Mouse (Mus musculus) neural tube, embryonic 14.5 days (tissue): Measurements from ENCODE around the gene Tex9. TPM values are rescaled to one million over a fixed set of nuclear protein-coding genes. Genes with fewer than 3 reads are reported as not detected.
A peak's percentile ranks its signal among the peaks of the same experiment; 100 is the strongest.

Source experiments
- ATAC-seq: fragments of 200-750 bp; cut with Nextera tagmentation; 2 replicates; pipeline ENCODE4 v1.8.0; 2017; ENCODE audit warnings: low read depth, mild to moderate bottlenecking, moderate TSS enrichment, moderate library complexity
- H3K27ac ChIP-seq: fragments of 300-500 bp; sonication (generic); 2 replicates; pipeline ENCODE4 v1.5.1; 2014; ENCODE audit warnings: low read depth, mild to moderate bottlenecking, control low read depth, low read length, moderate library complexity, mixed read lengths
- H3K27me3 ChIP-seq: fragments of 300-500 bp; sonication (generic); 2 replicates; pipeline ENCODE4 v1.6.1; 2014; ENCODE audit warnings: low read length; ENCODE audit not compliant: control insufficient read depth, insufficient read depth
- H3K36me3 ChIP-seq: fragments of 300-500 bp; sonication (generic); 2 replicates; pipeline ENCODE4 v1.6.1; 2014; ENCODE audit warnings: low read length, mixed read lengths; ENCODE audit not compliant: control insufficient read depth, insufficient read depth
- H3K4me1 ChIP-seq: fragments of 300-500 bp; sonication (generic); 2 replicates; pipeline ENCODE4 v1.6.1; 2014; ENCODE audit warnings: low read length; ENCODE audit not compliant: control insufficient read depth, insufficient read depth
- H3K4me2 ChIP-seq: fragments of 300-500 bp; sonication (generic); 2 replicates; pipeline ENCODE4 v1.6.1; 2014; ENCODE audit warnings: mild to moderate bottlenecking, low read depth, low read length, control low read depth
- H3K4me3 ChIP-seq: fragments of 300-500 bp; sonication (generic); 2 replicates; pipeline ENCODE4 v1.5.1; 2014; ENCODE audit warnings: low read depth, low read length, control low read depth, mixed read lengths
- H3K9ac ChIP-seq: fragments of 300-500 bp; sonication (generic); replicated peaks from 2 replicates; pipeline ENCODE4 v1.6.1; 2014; ENCODE audit warnings: low read depth, mild to moderate bottlenecking, control low read depth, low read length, mixed read lengths
- H3K9me3 ChIP-seq: fragments of 300-500 bp; sonication (generic); 2 replicates; pipeline ENCODE4 v1.6.1; 2016; ENCODE audit warnings: low read length; ENCODE audit not compliant: control insufficient read depth
- WGBS: fragments of 180-500 bp; shearing (Covaris S2); extraction: QIAGEN DNeasy Blood & Tissue Kit; methylation state at CpG from one replicate; pipeline ENCODE4 v1.1.7; 2014; 5-methylcytosine and 5-hydroxymethylcytosine counted together
- polyA plus RNA-seq: library from polyadenylated mRNA; unstranded; fragments of >200 nt; fragmentation: Nextera tagmentation; extraction: Ambion mirVana; gene quantifications from 2 replicates; pipeline ENCODE4 v1.2.1, GENCODE M21; 2014

The Tex9 gene
- polyA plus RNA-seq, 1 experiment from 2014 or later, result 32.2 TPM

DNA sequence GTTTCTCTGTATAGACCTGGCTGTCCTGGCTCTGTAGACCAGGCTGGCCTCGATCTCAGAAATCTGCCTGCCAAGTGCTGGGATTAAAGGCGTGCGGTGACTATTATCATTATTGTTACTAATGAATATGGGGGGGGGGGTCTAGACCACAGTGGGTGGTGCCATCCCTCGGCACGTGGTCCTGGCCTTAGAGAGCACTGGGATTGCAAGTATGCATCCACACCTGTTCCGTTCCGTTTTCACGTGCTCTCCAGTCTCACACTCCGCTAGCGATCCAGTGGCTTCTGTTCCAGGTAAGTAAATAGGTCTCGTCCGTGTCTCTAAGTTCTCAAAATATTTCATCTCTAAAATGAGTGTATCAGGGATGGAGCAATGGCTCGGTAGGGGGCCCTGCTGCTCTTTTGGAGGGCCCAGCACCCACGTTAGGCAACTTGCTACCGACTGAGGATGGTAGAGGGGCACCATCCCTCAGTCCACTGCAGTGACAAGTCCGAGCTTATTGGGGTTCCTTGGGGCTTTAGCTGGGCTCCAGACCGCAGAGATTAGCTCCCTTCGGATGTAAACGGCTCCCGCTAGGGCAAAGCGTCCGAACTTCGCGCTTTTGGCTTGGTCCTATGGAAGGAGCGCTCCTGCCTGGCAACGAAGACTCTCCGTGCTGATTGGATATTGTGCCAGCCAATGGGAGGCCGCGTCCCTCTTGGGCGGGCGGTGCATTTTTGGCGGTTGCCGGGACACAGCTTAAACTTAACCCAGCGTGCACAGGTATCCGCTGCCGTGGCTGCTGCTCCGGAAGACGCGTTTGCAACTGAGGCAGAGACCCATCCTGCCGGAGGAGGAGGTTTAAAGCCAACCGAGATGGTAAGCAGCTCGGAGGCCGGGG is 54.0 kb downstream of the Tex9 start, which contains the start of gene Mns1:
Gene Mns1 (plus strand): TSS at position 190 of the 880 bp plus-strand sequence.
- peak within 1 kb of the TSS; percentile 43; the same call in 1 of the 2 replicates for H3K9ac ChIP-seq
- WGBS, result 3% methylated on average over 43 of the region's 43 CpGs

DNA sequence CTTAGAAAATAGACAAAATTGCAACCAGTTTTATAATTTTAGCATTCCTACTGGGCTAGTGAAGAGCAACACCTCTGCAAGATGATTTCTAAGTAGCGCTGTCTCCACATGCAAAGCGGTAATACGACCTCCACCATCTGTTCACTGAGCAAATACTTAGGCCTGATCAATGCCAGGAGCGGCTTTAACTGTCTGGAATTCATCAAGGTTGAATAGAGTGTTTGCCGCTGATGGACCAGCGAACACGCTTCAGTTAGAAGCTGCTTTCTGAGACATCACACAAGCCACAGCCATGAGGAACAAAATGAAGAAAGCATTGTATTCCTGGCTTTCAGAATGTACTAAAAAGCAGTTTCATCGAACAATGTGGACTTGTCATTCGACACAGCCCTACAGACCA is 57.1 kb downstream of the Tex9 start:
- Histone ChIP-seq H3K27ac (no peak overlapping the region), H3K36me3 (no peaks in the 10 kb centered on the region), H3K4me3 (no peak overlapping the region), H3K4me1 (no peaks in the 10 kb centered on the region), H3K4me2 (no peak overlapping the region), H3K9me3 (no peaks in the 10 kb centered on the region), H3K27me3 (no peaks in the 10 kb centered on the region), H3K9ac (no peak overlapping the region)
- no peak for ATAC-seq
- WGBS, result 37% methylated on average over 9 of the region's 9 CpGs

More for the DNA sequence above, 54.0 kb downstream of the Tex9 start, which contains the start of gene Mns1:
- peak; percentile 100 for ATAC-seq
- no peaks in the 10 kb centered on the region for H3K4me1 ChIP-seq
- no peak within 1 kb of the TSS for H3K27ac ChIP-seq
- no peaks in the 10 kb centered on the region for H3K27me3 ChIP-seq
- peak within 1 kb of the TSS; percentile 63 for H3K4me2 ChIP-seq
- peak within 1 kb of the TSS; percentile 64 for H3K4me3 ChIP-seq
- H3K36me3 ChIP-seq, result no peaks in the 10 kb centered on the region
- no peaks in the 10 kb centered on the region for H3K9me3 ChIP-seq

DNA sequence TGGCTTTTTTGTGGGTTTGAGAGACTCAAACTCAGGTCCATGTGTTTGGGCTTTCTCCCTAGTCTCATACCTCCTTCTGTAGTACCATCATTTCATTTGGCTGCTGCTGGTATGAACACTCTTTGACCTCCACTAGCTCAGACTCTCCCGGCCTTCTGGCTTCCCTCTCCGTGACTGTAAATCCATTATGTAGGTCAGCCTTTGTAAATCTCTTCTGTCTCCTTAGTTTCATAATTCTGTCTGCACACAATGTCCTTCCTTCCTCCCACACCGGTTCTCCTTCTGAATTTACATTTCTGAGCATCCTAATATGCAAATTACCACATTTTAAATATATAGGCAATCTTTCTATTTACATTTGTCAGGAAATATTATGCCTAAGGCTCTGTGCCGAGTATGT is 64.2 kb downstream of the Tex9 start:
- Histone ChIP-seq H3K4me3 (no peak overlapping the region), H3K9me3 (no peaks in the 10 kb centered on the region), H3K9ac (no peak overlapping the region), H3K36me3 (no peaks in the 10 kb centered on the region), H3K4me1 (0 out of 2 replicates have a peak, but pooled peaks cover 3% of the 10 kb centered on the region), H3K27ac (no peak overlapping the region), H3K4me2 (no peak overlapping the region), H3K27me3 (no peaks in the 10 kb centered on the region)
- ATAC-seq, result no peak
- 71% methylated on average over 4 of the region's 4 CpGs for WGBS

DNA sequence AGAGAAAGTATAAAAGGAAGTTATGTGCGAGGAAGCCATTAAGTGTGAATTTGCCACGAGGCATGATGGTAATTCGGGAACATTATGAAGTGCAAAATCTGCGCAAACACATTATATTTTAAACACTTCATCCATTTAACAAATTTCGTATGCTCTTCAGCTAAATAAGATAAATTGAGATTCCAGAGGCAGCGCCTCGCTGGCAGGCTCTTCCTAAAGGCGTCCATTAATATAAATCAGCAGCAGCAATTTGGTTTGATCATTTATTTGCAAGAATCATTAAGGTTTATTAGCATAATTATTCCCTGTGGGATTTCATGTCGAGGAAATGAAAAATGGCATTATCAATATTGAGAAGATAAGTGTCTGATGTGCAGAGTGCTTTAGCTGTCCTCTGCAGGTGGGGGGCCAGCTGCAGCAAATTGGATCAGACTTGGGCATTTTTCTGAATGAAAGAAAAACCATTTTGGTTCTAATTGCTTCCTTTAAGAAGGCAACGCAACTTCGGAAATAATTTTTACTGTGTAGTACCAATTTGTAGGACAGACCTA is 66.6 kb downstream of the Tex9 start:
- Histone ChIP-seq H3K9ac (no peak overlapping the region), H3K9me3 (no peaks in the 10 kb centered on the region), H3K4me1 (0 out of 2 replicates have a peak, but pooled peaks cover 11% of the 10 kb centered on the region), H3K4me3 (no peak overlapping the region), H3K36me3 (no peaks in the 10 kb centered on the region), H3K27ac (no peak overlapping the region), H3K27me3 (no peaks in the 10 kb centered on the region), H3K4me2 (no peak overlapping the region)
- ATAC-seq, result peak; percentile 50; the same call in 1 of the 2 replicates
- WGBS, result 35% methylated on average over 11 of the region's 11 CpGs

DNA sequence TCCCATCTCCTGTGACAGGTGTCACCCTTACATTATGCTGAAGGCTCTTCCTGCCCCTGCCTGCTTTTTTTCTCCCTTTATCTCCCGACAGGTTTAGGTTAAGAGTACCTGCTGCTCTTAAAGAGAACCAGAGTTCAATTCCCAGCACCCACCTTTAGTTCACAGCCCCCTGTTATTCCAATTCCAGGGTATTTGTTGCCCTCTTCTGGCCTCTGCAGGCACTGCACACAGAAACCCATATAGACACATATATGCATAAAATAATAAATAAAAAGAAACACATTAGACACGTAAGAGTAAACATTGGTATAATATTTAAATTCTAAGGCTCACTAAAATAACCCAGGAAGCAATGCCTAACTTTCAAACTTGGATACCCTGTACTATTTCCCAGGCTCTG is 69.3 kb downstream of the Tex9 start:
- H3K27me3 ChIP-seq, result no peaks in the 10 kb centered on the region
- H3K27ac ChIP-seq, result no peak overlapping the region
- H3K4me1 ChIP-seq, result 0 out of 2 replicates have a peak, but pooled peaks cover 11% of the 10 kb centered on the region
- no peak overlapping the region for H3K9ac ChIP-seq
- no peaks in the 10 kb centered on the region for H3K9me3 ChIP-seq
- no peak for ATAC-seq
- H3K4me2 ChIP-seq, result no peak overlapping the region
- H3K36me3 ChIP-seq, result no peaks in the 10 kb centered on the region
- H3K4me3 ChIP-seq, result no peak overlapping the region
- WGBS, result 84% methylated on average over 2 of the region's 2 CpGs

DNA sequence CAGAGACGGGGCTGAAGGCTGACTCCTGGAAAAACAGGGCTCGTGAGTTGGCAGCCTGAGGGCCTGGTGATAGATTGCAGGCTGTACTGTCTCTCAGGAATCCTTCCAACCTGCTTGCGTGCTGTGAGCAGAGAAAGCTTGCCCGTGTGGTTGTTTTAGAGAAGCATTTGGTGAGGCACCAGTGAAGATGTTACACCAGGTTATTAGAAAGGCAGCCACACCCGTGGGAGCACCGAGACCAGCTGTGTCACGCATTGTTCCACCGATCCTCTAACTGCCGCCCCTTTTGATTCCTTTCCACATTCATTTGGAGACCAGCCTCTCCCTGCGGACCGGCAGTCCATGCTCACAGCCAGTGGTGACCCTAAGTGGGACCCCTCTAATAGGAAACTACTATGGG is 69.7 kb downstream of the Tex9 start:
- Histone ChIP-seq H3K4me2 (no peak overlapping the region), H3K9me3 (no peaks in the 10 kb centered on the region), H3K9ac (no peak overlapping the region), H3K4me3 (no peak overlapping the region), H3K27me3 (no peaks in the 10 kb centered on the region), H3K36me3 (no peaks in the 10 kb centered on the region), H3K27ac (peak overlapping the region; percentile 64), H3K4me1 (0 out of 2 replicates have a peak, but pooled peaks cover 11% of the 10 kb centered on the region)
- WGBS, result 37% methylated on average over 11 of the region's 11 CpGs
- no peak for ATAC-seq

DNA sequence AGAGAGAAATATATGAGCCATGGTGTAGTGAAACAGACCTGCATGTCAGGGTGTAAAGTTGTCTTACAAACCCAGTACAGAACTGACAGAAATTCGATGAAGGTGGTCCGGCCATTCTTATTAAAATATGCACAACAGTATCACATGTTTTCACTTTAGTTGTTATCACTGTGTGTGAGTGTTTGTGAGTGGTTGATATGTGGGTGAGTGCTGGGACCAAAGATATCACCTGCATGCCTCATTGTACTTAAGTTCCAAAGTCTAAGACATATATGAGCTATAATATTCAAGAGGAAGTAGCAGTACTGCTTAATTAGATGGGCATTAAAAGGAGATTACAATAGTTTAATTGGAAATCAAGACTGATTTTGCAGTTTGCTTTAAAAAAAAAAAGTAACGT is 71.5 kb downstream of the Tex9 start:
- no peaks in the 10 kb centered on the region for H3K9me3 ChIP-seq
- no peak overlapping the region for H3K9ac ChIP-seq
- H3K36me3 ChIP-seq, result no peaks in the 10 kb centered on the region
- H3K4me2 ChIP-seq, result no peak overlapping the region
- 83% methylated on average over 3 of the region's 3 CpGs for WGBS
- no peak overlapping the region for H3K27ac ChIP-seq
- H3K4me3 ChIP-seq, result no peak overlapping the region
- H3K27me3 ChIP-seq, result no peaks in the 10 kb centered on the region
- no peak for ATAC-seq
- H3K4me1 ChIP-seq, result 0 out of 2 replicates have a peak, but pooled peaks cover 7% of the 10 kb centered on the region

DNA sequence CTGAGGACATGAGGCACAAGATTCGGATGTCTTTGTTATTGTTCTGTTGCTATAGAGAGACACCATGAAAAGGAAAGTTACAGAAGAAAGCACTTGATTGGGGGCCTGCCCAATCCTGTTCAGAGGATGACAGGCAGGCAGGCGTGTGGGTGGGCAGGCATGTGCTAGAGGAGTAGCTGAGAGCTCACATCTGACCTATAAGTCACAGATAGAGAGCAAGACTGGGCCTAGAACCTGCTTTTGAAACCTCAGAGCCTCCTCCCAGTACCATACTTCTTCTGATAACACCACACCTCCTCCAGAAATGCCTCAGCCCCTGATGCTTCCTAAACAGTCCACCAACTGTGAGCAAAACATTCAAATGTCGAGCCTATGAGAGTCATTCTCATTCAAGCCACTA is 73.6 kb downstream of the Tex9 start:
- ATAC-seq, result no peak
- H3K4me1 ChIP-seq, result 0 out of 2 replicates have a peak, but pooled peaks cover 7% of the 10 kb centered on the region
- H3K36me3 ChIP-seq, result no peaks in the 10 kb centered on the region
- 77% methylated on average over 3 of the region's 3 CpGs for WGBS
- no peaks in the 10 kb centered on the region for H3K27me3 ChIP-seq
- no peak overlapping the region for H3K27ac ChIP-seq
- H3K9me3 ChIP-seq, result no peaks in the 10 kb centered on the region
- H3K9ac ChIP-seq, result no peak overlapping the region
- no peak overlapping the region for H3K4me2 ChIP-seq
- no peak overlapping the region for H3K4me3 ChIP-seq

DNA sequence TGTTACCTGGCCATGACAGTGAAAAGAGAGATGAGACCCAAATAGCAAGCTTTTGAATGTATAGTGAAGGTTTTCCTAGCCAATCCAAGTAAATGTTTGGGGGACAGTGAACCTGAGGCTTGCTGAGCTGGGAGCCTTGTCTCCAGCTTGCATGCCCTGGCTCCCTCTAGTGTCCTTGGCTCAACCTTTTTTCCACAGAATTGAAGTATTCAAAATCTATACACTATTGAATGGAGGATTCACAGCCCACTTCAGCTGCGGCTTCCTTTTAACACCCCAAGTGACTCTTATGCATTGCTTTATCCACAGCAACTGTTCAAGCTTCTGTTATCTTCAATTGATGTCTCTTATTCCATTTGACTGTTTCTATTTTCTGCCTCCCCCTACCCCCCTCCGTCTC is 80.3 kb downstream of the Tex9 start:
- ATAC-seq, result no peak
- no peaks in the 10 kb centered on the region for H3K36me3 ChIP-seq
- no peaks in the 10 kb centered on the region for H3K9me3 ChIP-seq
- no peak overlapping the region for H3K4me3 ChIP-seq
- WGBS, result 88% methylated on average over 2 of the region's 2 CpGs
- no peak overlapping the region for H3K9ac ChIP-seq
- H3K27ac ChIP-seq, result no peak overlapping the region
- 0 out of 2 replicates have a peak, but pooled peaks cover 3% of the 10 kb centered on the region for H3K4me1 ChIP-seq
- no peak overlapping the region for H3K4me2 ChIP-seq
- H3K27me3 ChIP-seq, result no peaks in the 10 kb centered on the region
